Mouse (Mus musculus) frontal cortex, adult (tissue): ENCODE data around the gene Fam83f.

ENCODE experiments used
- ATAC-seq: cut with Nextera tagmentation; 2 replicates; pipeline ENCODE4 v1.9.2; 2017; ENCODE audit warnings: mild to moderate bottlenecking, moderate library complexity, mixed read lengths; ENCODE audit not compliant: low TSS enrichment

Fam83f gene

DNA sequence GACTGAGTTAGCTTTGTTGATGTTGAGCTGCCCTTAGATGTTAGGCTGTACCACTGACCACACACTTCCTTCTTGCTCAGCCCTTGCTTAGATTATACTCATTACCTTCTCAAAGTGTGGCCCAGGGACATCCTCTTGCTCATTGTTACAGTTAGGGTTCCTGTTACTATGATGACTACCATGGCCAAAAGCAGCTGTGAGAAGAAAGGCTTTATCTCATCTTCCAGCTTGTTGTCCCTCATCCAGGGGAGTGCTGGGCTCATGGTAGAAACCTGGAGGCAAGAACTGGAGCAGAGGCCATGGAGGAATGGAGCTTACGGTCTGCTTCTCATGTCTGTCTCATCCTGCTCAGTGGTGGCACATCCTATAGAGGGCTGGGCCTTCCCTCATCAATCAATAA lies 68.3 kb downstream of the Fam83f start:
- ATAC-seq = no peak

DNA sequence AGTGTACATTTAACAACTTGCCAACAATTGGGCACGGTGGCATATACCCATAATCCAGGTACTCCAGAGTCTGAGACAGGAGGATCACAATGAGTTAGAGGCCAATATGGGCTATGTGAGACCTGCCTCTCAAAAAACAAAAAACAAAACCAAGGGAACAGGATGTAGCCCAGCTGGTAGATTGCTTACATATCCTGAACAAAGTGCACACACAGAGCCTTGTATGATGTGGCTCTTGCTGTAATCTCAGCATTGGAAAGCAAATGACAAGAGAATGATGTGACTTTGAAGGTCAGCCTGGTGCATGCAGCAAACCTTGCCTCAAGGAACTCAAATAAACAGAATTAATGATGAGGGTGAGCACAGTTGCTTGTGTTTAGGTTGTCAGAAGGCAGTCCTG lies 70.2 kb downstream of the Fam83f start:
- ATAC-seq = no peak

DNA sequence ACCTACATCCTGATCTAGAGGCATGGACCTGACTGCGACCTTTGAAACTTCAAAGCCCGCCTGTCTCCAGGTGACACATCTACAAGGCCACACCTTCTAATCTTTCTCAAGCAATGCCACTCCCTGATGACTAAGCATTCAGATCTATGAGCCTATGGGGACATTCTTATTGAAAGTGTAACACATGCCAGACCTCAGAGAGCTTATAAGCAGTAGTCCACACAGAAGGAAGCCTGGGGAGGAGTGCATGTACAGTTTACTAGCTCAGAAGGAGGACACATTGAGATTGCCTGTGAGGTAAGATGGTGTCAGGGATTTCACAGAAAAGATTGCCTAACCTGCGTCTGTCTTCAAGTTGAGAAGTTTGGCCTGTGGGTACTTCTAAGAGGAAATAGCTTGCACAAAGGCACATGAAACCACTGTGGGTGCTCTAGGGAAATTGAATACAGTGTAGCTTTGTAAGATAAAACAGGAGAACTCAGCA lies 71.4 kb downstream of the Fam83f start:
- no peak for ATAC-seq

DNA sequence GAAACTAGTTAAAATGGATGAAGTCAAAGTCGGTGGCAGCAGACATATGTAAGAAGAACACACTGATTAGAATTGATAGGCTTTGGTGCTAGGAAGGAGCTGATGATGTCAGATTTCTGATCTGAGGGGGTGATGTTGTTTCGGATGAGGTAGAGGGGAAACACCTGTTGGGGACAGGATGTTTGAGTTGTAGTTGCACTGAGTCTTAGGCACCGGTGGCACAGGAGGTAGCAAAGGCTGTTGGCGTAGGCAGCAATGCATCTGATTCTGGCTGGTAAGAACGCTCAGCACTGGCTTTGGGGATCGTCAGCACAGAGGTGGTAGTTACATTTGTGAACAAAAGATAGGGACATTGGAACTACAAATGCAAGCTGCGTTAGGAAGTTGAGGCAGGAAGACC lies 72.0 kb downstream of the Fam83f start:
- no peak for ATAC-seq

DNA sequence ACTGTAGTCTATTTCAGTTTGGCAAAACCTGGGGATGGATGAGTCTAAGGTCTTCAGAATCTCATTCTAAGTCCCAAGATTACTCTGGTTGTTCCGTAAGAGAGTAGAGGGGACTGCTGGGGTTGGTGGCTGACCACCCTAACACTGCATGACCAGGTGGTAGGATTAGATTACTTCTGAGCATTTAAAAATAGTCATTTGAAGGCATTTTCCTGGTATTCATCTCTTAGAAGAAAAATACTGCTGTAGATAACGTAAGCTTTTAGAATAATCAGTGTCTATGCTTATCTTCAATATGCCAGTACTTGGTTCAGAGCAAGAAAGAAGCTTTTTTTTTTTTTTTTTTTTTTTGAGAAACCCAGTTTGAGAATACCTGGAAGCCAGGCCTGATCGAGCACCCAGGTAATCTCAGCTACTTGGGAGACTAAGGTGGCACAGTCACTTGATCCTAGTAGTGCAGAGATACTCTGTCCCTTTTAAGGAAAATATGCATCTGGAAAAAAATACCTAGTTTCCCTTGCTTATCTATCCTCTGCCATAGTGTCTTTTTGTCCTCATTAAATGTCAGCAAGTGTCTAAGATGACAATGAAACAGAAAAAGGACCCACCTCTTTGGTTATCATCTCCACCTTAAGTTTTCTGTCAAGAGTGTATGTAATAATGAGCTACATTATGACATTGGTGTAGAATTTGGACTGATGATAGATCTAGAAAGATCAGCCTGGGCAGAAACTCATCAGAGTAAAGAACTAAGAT lies 73.2 kb downstream of the Fam83f start:
- ATAC-seq = no peak

DNA sequence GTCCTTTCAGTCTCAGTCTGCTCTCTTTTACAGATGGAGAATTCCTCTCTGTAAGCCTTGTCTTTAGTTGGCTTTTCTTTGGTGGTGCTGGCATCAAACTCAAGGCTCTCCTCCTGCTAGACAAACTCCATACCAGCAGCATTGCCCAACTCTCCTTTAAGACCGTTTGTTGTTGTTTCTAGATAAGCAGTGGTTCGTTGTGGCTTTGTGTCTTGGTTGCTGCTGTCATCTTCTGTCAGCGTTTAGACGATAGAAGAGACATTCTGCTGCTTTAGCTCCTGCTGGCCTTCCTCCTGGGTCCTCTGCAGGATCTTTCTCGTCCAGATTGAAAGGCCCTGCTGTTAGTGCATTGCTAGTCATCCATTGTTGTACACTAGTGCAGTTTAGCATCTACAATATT lies 77.3 kb downstream of the Fam83f start:
- ATAC-seq = no peak
